Mouse (Mus musculus): ENCODE data around the gene Grm5. TPM values are rescaled to one million over a fixed set of nuclear protein-coding genes. Genes with fewer than 3 reads are reported as not detected.

The Grm5 gene
- polyA plus RNA-seq (2016; fragmentation: Nextera tagmentation; extraction: Ambion mirVana): 0.07 TPM in 1 of 2 replicates, not detected in the other

GRCm38 (mm10) chr7:87583868-87584267 is at the start of gene Grm5:
Grm5 (plus strand) TSS chr7:87584168.
- H3K9me3 ChIP-seq: no peaks in the 10 kb centered on the region
- H3K36me3 ChIP-seq (replicated peaks): no peaks in the 10 kb centered on the region
- peak within 1 kb of the TSS; percentile 57 for H3K4me3 ChIP-seq
- H3K27ac ChIP-seq: peak within 1 kb of the TSS; percentile 48
- peaks cover 45% of the 10 kb centered on the region for H3K27me3 ChIP-seq (ENCODE audit: poor library complexity, severe bottlenecking)
- WGBS: 12% methylated on average over 2 of the region's 2 CpGs
- DNase-seq (ENCODE audit: extremely low spot score, low spot score): no peak
- H3K4me1 ChIP-seq: peaks cover 9% of the 10 kb centered on the region

DNA sequence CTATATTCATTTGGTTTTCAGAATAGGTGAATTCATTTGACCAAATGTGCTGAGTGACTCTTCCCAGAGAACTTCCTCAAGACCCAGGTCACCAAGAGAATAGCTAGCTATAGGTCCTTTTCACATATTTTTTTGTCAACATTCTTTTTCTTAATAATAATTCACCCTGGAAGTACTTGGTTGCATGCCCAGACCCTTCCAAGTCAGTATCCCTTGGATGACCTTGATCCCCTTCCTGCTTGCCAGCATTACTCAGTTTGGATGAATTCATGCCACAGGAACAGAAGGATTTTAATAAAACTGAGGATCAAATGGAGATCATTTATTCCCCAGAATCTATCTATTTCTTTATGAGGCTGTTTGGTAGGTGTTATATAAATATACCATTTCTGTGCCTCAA is 44.9 kb upstream of the Grm5 start:
- H3K4me3 ChIP-seq: no peak overlapping the region
- H3K27ac ChIP-seq: no peak overlapping the region
- no peaks in the 10 kb centered on the region for H3K4me1 ChIP-seq
- no peak for DNase-seq (ENCODE audit: extremely low spot score, low spot score)
- no peaks in the 10 kb centered on the region for H3K27me3 ChIP-seq (ENCODE audit: poor library complexity, severe bottlenecking)
- no peaks in the 10 kb centered on the region for H3K36me3 ChIP-seq (replicated peaks)
- no peaks in the 10 kb centered on the region for H3K9me3 ChIP-seq

DNA sequence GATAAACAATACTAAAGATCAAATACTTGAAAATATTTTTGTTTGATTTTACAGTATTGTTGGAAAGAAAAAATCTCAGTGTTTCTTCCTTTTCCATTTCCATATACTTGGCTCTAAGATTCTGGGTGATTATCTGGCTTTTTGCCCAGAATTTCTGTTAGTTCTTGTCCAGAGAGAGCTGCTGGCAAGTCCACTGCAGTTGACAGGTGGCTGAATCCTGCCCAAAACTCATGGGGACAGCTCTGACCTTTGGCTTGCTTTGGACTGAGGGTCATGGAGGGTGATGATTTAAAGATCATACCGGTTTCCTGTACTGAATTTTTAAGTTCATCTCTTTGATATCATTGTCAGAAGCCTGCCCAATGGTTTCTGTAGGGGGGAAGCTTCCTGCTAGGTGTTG is 18.7 kb upstream of the Grm5 start:
- no peak overlapping the region for H3K4me3 ChIP-seq
- H3K27ac ChIP-seq: no peak overlapping the region
- H3K36me3 ChIP-seq (replicated peaks): no peaks in the 10 kb centered on the region
- H3K4me1 ChIP-seq: no peaks in the 10 kb centered on the region
- no peaks in the 10 kb centered on the region for H3K9me3 ChIP-seq
- no peak for DNase-seq (ENCODE audit: extremely low spot score, low spot score)
- 55% methylated on average over 1 of the region's 1 CpGs for WGBS
- no peaks in the 10 kb centered on the region for H3K27me3 ChIP-seq (ENCODE audit: poor library complexity, severe bottlenecking)

GRCm38 (mm10) chr7:87566476-87566875 is 17.5 kb upstream of the Grm5 start:
- H3K36me3 ChIP-seq (replicated peaks): no peaks in the 10 kb centered on the region
- no peaks in the 10 kb centered on the region for H3K27me3 ChIP-seq (ENCODE audit: poor library complexity, severe bottlenecking)
- no peak for DNase-seq (ENCODE audit: extremely low spot score, low spot score)
- H3K4me3 ChIP-seq: no peak overlapping the region
- no peak overlapping the region for H3K27ac ChIP-seq
- H3K9me3 ChIP-seq: no peaks in the 10 kb centered on the region
- no peaks in the 10 kb centered on the region for H3K4me1 ChIP-seq

DNA sequence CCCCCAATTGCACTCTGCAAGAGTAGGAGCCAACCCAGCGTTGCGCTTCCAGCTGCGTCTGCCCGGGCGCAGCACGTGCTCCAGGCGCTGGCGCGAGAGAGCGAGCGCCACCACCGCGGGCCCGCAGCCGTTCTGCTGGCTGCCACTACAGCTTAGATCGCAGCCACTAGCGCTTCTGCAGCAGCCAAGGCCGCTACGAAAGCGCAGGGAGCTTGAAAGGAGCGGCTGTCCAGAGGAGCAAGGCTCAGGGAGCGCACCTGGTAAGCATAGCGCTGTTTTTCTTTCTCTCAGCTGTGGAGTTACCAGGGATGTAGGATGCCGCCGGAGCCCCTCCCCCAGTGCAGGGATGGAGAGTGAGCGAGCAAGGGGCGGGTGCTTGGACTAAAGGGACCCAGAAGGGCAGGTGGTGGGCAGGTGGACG is 323 bp downstream of the Grm5 start:
- H3K9me3 ChIP-seq: no peaks in the 10 kb centered on the region
- under 1% methylated on average over 28 of the region's 28 CpGs for WGBS
- peak; percentile 42 for DNase-seq (ENCODE audit: extremely low spot score, low spot score)
- peaks cover 45% of the 10 kb centered on the region for H3K27me3 ChIP-seq (ENCODE audit: poor library complexity, severe bottlenecking)
- peaks cover 9% of the 10 kb centered on the region for H3K4me1 ChIP-seq
- peak overlapping the region; percentile 57 for H3K4me3 ChIP-seq
- peak overlapping the region; percentile 48 for H3K27ac ChIP-seq
- H3K36me3 ChIP-seq (replicated peaks): no peaks in the 10 kb centered on the region

DNA sequence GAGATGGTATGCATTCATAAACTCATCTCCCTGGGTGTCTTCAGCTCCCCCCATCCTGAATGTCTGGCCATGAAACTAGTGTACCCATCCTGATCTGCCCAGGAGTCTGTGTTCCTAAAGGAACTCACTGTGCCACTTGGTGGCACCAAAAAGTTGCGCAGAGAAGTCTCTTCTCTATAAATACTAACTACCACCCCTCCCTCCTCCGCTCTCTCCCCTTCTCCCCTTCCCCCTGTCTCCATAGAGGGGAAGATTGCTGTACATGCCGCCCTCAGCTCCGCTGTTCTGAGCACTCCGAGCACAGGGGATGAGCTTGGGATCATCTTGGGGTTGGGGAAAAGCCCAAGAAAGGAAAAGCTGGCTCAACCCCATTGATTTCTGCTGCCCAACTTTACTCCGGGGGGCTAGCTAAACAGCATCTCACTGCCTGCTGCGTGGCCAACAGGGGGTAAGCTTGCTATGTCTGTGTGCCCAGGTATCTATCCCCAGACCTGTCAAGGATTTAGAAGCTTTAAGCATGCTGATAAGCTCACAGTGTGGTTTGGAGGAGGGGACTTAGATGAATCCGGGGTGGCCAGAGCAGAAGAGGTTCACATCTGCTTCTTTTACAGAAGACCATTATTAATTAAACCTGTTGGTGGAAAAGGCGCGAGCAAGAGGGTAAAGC is 2.4 kb downstream of the Grm5 start:
- Histone ChIP-seq H3K27ac (no peak overlapping the region), H3K27me3 (ENCODE audit: poor library complexity, severe bottlenecking) (peaks cover 45% of the 10 kb centered on the region), H3K4me1 (peaks cover 9% of the 10 kb centered on the region), H3K4me3 (no peak overlapping the region), H3K36me3 (replicated peaks) (no peaks in the 10 kb centered on the region), H3K9me3 (no peaks in the 10 kb centered on the region)
- no peak for DNase-seq (ENCODE audit: extremely low spot score, low spot score)
- WGBS: 11% methylated on average over 10 of the region's 10 CpGs

DNA sequence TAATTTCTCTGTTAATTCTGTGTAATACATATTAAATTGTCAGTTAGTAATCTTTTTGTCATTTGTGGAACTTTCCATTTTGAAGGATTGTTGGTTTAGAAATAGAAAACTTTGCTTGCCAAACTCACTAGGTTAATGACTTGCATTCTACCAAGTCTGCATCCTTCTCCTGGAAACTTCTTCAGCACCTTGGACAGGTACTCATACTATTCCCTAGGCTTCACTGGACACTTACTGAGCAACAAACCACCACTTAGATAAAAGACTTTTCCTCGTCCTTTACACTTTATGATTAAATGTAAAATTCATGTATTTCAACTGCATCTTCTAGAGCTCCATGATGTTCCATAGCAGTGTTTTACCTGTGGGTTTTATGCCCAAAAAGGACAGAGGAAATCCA is 4.0 kb downstream of the Grm5 start:
- peaks cover 43% of the 10 kb centered on the region for H3K27me3 ChIP-seq (ENCODE audit: poor library complexity, severe bottlenecking)
- no peak overlapping the region for H3K4me3 ChIP-seq
- no peaks in the 10 kb centered on the region for H3K36me3 ChIP-seq (replicated peaks)
- H3K9me3 ChIP-seq: no peaks in the 10 kb centered on the region
- no peak for DNase-seq (ENCODE audit: extremely low spot score, low spot score)
- WGBS: 45% methylated on average over 1 of the region's 1 CpGs
- peaks cover 9% of the 10 kb centered on the region for H3K4me1 ChIP-seq
- H3K27ac ChIP-seq: no peak overlapping the region

DNA sequence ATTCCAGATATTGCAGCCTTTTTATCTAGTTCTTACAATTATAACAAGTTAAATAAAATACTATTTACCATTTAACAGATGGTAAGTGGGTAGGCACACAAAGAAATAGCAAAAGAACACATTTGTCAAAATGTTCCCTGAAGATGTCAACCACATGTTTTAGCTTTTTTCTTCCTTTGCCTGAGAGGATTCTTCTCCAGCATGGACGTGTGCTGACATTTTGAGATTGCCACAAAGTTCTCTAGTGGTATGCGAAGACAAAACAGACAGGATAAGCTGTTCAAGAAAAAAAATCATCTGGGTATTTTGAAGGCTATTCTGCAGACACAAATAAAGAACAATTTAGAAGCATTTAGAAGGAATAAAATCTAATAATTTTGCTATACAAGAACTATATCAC is 42.3 kb downstream of the Grm5 start:
- Histone ChIP-seq H3K4me1 (no peaks in the 10 kb centered on the region), H3K4me3 (no peak overlapping the region), H3K27ac (no peak overlapping the region), H3K36me3 (replicated peaks) (no peaks in the 10 kb centered on the region), H3K27me3 (ENCODE audit: poor library complexity, severe bottlenecking) (no peaks in the 10 kb centered on the region), H3K9me3 (no peaks in the 10 kb centered on the region)
- 79% methylated on average over 2 of the region's 2 CpGs for WGBS
- DNase-seq (ENCODE audit: extremely low spot score, low spot score): no peak

DNA sequence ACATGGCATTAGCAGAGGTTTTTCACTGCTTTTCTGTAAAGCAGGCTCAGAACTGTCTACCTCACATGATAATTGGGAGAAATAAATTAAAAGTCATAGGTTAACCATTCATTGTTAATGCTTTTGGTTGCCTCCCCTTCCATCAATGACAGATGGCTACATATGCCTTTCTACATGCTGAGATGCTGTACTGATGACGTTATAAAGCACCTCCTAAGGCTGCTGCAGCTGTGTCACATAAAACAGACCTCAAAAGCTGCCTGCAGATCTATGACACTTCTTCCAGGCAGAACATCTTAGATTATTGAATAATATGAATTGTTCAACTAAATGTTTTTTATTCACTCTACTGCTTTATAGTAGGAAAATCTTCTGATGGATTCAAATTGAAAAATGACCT is 51.6 kb downstream of the Grm5 start:
- Histone ChIP-seq H3K27me3 (ENCODE audit: poor library complexity, severe bottlenecking) (no peaks in the 10 kb centered on the region), H3K4me3 (no peak overlapping the region), H3K4me1 (no peaks in the 10 kb centered on the region), H3K36me3 (replicated peaks) (no peaks in the 10 kb centered on the region), H3K27ac (no peak overlapping the region), H3K9me3 (no peaks in the 10 kb centered on the region)
- WGBS: 68% methylated on average over 1 of the region's 1 CpGs
- DNase-seq (ENCODE audit: extremely low spot score, low spot score): no peak

- no peak overlapping the region for H3K4me3 ChIP-seq
- no peaks in the 10 kb centered on the region for H3K27me3 ChIP-seq (ENCODE audit: poor library complexity, severe bottlenecking)
- DNase-seq (ENCODE audit: extremely low spot score, low spot score): no peak
- no peak overlapping the region for H3K27ac ChIP-seq
- no peaks in the 10 kb centered on the region for H3K4me1 ChIP-seq
- no peaks in the 10 kb centered on the region for H3K9me3 ChIP-seq
- 88% methylated on average over 3 of the region's 3 CpGs for WGBS
- no peaks in the 10 kb centered on the region for H3K36me3 ChIP-seq (replicated peaks)
Observed at GRCm38 (mm10) chr7:87650610-87651009, 66.6 kb downstream of the Grm5 start.

DNA sequence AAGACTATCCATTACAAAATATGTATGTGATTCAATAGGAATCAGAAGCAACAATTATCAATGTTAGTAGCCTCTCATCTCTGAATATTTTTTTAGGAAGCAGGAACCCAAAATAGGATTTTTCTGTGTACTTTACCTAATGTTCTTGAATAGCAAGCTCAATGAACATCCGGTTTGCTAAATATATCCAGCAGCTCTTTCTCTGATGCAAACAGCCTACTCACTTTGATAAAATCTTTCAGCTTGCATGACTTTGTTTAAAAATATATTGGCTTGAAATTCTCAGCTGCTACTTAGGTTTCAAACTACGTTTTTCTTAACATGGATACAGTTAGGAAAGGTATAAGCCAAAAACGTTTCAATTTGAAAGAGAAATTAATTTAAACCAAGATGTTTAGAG is 77.8 kb downstream of the Grm5 start:
- Histone ChIP-seq H3K9me3 (no peaks in the 10 kb centered on the region), H3K36me3 (replicated peaks) (no peaks in the 10 kb centered on the region), H3K4me1 (no peaks in the 10 kb centered on the region), H3K4me3 (no peak overlapping the region), H3K27ac (no peak overlapping the region), H3K27me3 (ENCODE audit: poor library complexity, severe bottlenecking) (no peaks in the 10 kb centered on the region)
- WGBS: 71% methylated on average over 3 of the region's 3 CpGs
- no peak for DNase-seq (ENCODE audit: extremely low spot score, low spot score)

DNA sequence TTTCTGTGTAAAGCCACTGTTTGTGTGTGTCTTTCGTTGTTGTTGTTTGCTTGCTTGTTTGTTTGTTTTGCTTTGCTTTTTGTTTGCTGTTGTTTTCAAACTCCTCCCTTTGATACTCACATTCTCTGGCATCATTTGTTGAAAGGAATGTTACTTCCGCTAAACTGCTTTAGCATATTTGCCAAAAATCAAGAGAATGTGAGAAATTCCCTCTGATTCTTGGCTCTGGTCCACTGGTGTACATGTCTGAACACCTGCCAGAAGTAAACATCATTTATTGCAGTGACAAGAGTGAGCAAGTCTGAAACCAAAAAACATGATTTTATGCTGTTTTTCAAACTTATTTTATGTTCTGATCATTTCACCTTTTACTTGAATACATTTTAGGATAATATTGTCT is 80.1 kb downstream of the Grm5 start:
- 92% methylated on average over 2 of the region's 2 CpGs for WGBS
- DNase-seq (ENCODE audit: extremely low spot score, low spot score): no peak
- H3K4me3 ChIP-seq: no peak overlapping the region
- no peaks in the 10 kb centered on the region for H3K27me3 ChIP-seq (ENCODE audit: poor library complexity, severe bottlenecking)
- H3K4me1 ChIP-seq: no peaks in the 10 kb centered on the region
- no peaks in the 10 kb centered on the region for H3K9me3 ChIP-seq
- H3K36me3 ChIP-seq (replicated peaks): no peaks in the 10 kb centered on the region
- H3K27ac ChIP-seq: no peak overlapping the region

DNA sequence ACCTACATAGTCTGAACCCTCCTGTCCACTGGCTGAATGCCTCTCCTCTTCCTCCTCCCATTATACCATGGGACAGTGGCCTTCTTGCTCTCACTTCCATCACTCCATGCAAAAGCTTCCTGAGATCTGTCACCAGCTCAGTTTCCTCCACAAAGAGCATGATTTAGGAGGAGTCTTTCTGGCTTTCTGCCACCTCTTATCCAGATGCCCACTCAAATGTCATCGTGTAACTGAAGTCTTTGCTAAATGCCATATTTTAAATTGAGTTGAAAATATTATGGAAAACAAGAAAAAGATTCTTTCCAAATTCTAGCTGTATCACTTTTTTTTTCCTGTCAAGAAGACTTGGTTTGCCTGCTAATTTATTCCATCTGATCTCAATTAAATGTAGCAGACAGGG is 132.4 kb downstream of the Grm5 start:
- no peaks in the 10 kb centered on the region for H3K9me3 ChIP-seq
- 81% methylated on average over 1 of the region's 1 CpGs for WGBS
- H3K27me3 ChIP-seq (ENCODE audit: poor library complexity, severe bottlenecking): no peaks in the 10 kb centered on the region
- no peak overlapping the region for H3K27ac ChIP-seq
- H3K36me3 ChIP-seq (replicated peaks): no peaks in the 10 kb centered on the region
- H3K4me1 ChIP-seq: no peaks in the 10 kb centered on the region
- DNase-seq (ENCODE audit: extremely low spot score, low spot score): no peak
- H3K4me3 ChIP-seq: no peak overlapping the region

DNA sequence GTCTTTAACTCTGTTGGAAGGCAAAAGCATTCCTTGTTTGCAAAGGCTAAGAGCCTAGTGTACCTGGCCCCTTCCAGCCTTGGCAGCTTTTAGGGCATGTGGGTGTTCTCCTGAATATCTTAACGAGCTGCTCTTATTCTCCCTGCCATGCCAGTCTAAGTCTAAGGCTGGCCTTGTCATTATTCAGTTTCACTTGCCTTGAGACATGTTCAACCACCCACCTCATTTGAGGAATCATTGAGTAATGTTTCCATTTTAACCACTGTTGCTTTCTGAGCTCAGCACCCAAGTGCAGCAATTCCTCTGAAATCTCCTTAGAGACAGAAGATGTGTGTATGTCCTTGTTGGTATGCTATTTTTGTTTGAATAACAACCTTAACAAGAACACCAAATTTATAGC is 134.7 kb downstream of the Grm5 start:
- Histone ChIP-seq H3K4me3 (no peak overlapping the region), H3K27ac (no peak overlapping the region), H3K4me1 (no peaks in the 10 kb centered on the region), H3K27me3 (ENCODE audit: poor library complexity, severe bottlenecking) (no peaks in the 10 kb centered on the region), H3K36me3 (replicated peaks) (no peaks in the 10 kb centered on the region), H3K9me3 (no peaks in the 10 kb centered on the region)
- WGBS: 64% methylated on average over 1 of the region's 1 CpGs
- DNase-seq (ENCODE audit: extremely low spot score, low spot score): no peak

Data from forebrain, embryonic 10.5 days (tissue).